Mouse (Mus musculus) layer of hippocampus, postnatal 10 days (tissue): Measurements from ENCODE around the gene Ccdc38. TPM values are rescaled to one million over a fixed set of nuclear protein-coding genes. Genes with fewer than 3 reads are reported as not detected.
"Not testable (repeated sequence)": the region's sequence is repeated elsewhere in the genome, so short reads cannot be mapped to it uniquely, and the experiment has no call there.

Source experiments
- DNase-seq, 2 experiments: peaks; one replicate each; pipeline ENCODE4 v3.0.0; 2021; ENCODE audit warnings: low spot score in 2 of 2
- total RNA-seq, 2 experiments: library from RNA; stranded (reverse); gene quantifications; 2 replicates each; pipeline ENCODE4 v1.2.3; 2021

The Ccdc38 gene
- total RNA-seq, 2 experiments from 2014 or later, result not detected

DNA sequence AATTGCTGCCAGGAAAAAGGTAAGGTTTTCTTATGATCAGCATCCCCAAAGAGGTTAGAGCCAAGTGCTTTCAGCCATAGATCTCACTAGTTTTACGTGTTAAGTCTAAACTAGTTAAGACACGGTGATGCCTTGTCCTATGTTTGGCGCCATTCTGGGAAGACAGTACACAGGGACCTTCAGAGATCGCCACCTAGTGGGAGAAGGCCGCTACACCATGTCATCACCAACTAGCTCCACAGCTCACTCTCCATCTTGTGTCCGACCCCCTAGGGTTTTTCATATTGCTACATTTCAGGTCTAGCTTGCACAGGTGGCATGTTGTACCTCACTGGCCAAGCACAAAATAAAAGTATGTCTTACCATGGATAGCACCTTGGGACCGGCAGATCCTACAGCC, 8.6 kb downstream of the Ccdc38 start:
- peak; percentile 81 to 86 for DNase-seq

DNA sequence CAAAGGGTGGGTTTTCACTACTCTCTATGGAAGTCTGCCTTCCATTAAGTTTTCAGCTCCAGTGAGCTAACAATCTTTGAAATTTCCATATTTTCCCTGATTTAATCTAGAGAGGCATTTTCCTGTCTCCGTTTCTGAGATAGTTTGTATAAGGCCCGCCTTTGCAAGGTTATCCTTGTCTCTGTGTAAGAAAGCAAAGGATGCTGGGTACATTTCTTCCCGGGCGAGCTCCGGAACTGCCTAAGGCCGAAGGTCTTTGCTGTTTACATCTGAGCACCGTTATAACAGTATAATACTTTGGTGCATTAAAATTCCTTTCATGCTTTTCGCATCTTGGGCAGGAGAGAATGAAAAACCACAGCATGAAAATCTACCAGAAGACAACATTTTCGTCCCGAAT, 9.4 kb downstream of the Ccdc38 start:
- no peak for DNase-seq

DNA sequence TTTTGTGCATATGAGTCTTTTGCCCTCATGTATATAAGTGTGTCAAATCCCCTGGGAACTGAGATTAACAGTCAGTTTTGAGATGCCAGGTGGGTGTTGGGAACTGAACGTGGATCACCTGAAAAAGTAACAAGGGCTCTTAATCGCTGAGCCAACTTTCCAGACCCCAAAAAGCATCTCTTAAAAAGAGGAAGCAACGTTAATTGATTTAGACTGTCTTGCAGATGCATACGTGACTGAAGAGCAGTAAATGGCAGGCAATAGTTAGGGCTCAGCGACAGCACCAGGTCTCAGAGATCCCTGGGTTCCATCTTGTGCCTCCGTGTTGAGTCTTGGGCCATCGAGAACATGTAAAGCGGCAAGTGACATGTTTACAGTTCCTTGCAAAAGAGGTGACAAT, 12.2 kb downstream of the Ccdc38 start:
- DNase-seq, result no peak

DNA sequence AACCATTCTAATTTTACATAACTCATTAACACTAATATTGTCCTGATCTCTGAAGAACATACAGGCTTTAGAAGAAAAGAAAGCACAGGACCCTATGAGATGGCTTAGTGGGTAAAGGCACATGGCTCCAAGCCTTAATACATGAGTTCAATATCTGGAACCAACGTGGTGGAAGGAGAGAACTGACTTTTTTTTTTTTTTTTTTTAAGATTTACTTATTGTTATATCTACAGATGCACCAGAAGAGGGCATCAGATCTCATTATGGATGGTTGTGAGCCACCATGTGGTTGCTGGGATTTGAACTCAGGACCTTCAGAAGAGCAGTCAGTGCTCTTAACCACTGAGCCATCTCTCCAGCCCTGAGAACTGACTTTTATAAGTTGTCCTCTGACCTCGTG, 17.5 kb downstream of the Ccdc38 start:
- not testable (repeated sequence) for DNase-seq

DNA sequence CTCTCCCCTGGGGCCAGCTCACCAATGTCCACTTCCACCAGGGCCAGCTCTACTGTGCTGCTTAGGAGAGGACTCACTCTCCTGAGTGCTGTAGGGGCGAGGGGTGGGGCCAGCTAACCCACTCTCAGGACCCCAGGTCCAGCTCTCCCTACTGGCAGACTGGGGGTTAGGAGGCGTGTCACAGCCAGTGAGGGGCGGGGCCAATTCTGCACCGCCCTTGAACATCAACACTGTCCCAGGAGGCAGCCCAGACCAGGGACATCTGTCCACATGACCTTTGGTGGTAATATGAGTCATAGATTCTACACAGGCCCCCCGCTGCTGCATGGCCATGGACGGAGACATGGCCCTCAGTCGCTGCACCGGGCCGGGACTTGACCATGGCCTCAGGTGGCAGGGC, 19.4 kb downstream of the Ccdc38 start:
- no peak for DNase-seq

DNA sequence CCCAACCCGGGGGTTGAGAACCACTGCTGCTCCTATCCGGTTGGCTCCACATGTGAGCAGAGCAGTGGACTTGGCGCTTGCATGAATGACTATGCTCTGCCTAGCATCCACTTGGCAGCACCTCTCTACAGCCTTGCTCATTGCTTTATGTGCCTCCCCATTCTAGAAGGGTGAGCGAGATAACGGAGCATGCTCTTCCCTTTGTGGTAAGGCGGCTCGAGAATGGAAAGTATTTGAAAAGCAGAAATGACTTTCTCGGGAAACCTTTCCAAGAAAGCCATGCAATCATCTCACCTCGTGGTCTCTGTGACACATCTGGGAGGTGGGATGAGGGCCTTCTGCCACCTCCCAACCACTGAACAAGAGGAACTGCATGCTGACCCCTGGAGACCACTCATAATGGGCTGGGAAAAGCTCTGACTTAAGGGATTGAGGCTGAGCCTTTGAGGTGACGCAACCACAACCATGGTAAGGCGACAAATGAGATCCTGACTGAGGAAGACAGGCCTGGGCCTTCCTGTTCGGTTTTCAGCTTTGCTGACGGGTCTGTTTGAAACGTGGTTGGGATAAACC, 24.2 kb downstream of the Ccdc38 start:
- no peak for DNase-seq

DNA sequence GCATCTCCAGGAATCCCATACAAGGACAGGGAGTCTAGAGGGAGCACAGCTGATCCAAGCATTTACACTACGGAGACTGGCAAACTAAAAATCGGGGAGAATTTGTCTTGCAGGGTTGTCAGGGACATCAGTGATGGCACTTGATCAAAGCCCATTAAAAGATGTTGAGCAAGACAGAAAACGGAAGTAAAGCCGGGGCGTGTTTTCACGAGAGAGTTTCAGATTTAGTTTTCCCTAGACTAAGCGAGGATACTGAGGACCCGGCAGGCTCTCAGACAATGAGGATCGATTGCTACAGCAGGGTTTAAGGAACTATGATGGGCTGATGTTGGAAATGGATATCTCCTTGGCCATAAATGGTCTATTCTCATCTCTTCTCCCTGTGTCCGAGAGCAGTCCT, 26.6 kb downstream of the Ccdc38 start:
- no peak for DNase-seq

DNA sequence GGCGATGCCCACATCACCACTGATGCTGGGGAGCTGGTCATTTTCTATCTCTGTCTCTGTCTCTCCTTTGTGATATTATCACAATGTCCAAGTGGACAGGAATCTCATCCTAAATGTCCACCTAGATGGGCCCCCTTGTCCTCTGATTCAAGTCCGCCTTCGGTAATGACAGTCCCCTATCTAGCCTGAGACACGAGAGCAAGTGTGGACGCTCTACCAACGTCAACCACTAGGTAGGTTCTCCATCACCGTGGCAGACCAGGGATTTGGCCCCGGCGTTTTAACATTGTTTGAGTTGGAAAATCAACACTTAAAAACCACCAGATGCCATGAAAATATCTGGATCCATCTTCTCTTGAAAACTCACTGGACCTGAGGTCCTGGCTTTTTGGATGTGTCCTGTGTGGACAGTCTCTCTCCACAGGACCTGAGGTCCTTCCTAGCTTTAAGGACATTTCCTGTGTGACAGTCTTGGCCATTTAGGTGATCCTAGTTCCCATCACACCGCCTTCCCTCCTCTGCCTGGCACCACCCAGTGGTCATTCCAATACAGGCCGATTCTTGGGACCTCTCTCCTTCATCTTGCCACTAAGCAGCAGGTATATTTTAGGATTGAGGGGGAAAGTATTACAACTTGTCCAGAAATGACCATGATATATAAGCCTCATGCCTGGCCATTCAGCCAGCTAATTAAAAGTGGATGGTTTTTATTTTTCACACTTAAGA, 27.6 kb downstream of the Ccdc38 start:
- DNase-seq, result no peak

DNA sequence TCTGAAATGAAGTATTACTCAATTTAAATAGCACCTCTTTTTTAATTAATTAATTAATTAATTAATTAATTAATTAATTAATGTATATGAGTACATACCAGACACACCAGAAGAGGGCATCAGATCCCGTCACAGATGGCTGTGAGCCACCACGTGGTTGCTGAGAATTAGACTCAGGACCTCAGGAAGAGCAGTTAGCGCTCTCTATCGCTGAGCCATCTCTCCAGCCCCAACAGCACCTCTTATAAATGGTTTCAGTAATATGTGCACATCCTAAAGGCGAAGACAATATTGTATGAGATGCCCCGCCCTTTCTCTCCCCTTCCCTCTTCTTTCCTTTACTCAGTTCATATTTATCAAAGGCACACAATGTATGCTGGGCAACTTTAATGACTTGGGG, 28.2 kb downstream of the Ccdc38 start:
- DNase-seq, result no peak

DNA sequence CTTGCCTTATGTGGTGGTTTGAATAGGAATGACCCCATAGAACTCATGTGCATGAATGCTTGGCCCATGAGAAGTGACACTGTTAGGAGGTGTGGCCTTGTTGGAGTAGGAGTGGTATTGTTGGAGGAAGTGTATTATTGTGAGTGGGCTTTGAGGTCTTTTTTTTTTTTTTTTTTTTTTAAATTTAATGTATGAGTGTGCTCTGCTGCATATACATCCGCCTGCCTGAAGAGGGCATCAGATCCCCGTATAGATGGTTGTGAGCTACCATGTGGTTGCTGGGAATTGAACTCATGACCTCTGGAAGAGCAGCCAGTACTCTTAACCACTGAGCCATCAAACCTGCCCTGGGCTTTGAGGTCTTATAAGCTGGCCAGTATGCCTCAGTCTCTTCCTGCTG, 31.8 kb downstream of the Ccdc38 start:
- DNase-seq, result no peak

DNA sequence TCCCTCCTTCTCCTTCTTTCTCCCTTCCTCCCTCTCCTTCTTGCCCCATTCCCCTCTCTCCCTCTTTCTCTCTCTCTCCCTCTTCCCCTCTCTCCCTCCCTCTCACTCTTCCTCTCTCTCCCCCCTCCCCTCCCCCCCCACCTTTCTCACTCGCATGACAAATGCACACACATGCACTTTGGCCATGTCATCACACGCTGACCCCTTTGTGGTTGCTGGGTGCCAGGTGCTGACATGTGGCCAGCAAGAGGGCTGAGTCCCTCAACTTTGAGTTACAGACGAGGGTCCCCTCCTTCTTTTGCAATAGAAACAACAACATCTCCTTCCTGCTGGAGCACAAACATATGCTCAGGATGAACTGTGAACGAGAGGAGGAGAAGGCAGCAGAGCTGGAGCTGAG, 34.5 kb downstream of the Ccdc38 start:
- DNase-seq, result no peak

DNA sequence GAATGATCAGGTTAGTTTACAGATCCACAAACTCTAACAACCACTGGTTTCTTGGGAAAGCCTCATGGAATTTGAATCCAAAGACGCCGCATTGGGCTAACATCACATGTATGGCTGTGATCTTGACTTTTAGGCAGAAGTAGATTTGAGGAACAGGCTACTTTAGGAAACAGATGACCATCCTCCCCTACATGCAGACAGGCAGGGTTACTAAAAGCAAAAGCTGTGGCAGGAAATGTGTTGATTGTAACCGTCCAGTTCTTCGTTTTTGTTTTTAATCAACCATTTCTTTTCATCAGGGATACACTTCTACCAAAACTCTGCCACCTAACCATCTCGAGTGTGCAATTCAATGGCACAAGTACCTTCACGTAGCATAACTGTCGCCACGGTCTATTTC, 35.5 kb downstream of the Ccdc38 start:
- no peak for DNase-seq

DNA sequence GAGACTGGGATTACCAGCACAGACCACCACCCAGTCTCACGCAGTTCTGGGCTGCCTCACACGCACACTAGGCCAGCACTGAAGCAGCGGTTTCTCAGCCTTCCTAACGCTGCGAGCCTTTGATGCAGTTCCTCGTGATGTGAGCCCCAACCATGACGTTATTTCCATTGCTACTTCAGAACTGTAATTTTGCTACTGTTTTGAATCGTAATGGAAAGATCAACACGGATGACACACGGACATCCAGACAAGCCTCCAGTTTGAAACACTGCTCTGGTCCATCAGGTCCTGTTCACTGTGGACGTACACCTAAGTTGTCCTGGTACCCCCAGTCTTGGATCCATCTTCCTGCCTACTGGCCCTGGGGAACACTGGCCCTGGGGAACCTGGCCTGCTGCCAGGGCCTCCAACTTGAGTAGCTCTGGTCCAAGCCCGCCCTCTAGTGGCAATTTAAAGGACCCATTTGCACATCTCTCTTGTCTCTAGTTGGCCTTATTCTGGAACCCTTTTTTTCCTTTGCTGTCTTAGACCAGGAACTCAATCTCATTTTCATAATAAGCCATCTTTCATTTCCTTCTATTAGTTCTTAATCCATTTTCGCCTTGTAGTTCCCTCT, 36.9 kb downstream of the Ccdc38 start:
- peak; percentile 78 to 84 for DNase-seq

DNA sequence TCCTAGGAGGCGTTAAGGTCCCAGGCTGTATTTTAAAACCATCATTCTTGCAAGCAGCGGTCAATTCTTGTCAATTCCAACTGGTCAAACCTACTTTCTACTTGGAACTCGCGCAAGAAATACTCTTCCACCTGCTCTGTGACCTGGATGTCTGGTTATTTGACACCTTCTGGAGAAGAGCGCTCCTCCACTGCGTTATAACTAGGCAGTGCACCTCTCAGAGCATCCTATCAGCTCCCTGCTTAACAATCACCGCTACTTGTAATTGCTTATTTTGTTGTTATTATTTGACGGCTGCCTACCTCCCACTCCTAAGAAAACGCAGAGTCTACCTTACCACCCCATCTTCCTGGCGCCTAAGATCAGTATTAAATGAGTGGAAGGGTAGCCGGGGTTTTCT, 48.4 kb downstream of the Ccdc38 start:
- no peak for DNase-seq

DNA sequence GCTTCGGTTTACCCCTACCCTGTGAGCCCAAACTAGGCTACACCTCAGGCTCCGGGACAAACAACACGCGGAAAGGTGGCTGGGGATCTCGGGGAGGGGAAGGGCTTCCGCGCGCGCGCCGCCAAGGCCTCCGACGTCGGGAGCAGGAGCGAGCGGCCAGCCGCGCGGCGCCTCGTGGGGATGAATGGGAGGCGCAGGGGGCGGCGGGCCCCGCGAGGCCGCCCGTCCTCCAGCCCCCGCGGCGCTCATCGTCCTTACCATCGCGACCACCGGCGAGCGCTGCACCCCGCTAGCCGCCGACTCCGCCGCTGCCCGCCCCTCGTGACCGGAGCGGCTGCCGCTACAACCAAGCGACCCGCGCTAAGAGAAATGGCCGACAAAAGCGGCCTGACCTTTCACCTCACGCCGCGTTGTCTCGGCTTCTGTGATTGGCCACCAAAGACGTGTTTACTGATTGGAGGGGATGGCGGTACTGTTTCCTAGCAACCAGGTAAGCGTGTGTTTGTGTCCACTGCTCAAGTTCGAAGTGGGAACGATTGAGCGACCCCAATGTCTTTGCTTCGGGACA, 48.9 kb downstream of the Ccdc38 start, which contains the start of gene Snrpf:
TSS of gene Snrpf (minus strand) at position 426 of the 568 bp plus-strand sequence.
- peak; percentile 97 for DNase-seq

DNA sequence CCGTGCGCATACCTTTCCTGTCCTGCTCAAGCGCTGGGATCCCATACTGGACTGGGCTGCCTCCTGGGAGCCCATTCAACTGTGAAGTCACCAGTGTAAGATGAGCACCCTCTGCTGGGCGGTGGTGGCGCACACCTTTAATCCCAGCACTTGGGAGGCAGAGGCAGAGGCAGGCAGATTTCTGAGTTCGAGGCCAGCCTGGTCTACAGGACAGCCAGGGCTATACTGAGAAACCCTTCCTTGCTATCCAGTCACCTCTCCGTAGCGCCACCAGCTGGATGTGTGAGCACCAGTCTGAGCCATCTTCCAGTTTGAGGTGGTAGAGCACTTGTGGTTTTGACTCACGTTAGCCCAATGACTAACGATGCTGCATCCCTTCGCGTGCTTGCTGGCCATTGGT, 52.0 kb downstream of the Ccdc38 start:
- DNase-seq, result peak in 1 of 2 experiments; percentile 25

DNA sequence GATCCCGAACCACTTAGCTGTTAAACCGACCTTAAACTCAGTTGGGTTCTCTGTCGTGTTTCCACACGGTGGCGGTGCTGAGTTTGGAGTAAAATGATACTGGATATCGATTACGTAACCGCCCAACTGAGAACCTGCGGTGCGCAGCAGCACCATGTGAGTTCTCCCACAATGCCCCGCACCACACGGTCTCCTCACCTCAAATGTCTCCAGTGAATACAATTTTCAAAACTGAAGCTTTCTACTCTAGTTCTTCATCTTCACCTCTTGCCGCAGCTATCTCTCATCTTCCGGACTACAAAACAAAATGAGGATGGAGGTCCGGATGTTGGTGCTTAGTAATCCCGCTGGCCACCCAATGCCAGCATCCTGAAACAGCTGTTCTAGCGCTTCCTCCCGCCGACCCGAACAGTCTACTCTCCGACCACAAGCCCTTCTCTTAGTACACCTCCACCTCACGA, 53.6 kb downstream of the Ccdc38 start:
- peak; percentile 87 to 89 for DNase-seq

DNA sequence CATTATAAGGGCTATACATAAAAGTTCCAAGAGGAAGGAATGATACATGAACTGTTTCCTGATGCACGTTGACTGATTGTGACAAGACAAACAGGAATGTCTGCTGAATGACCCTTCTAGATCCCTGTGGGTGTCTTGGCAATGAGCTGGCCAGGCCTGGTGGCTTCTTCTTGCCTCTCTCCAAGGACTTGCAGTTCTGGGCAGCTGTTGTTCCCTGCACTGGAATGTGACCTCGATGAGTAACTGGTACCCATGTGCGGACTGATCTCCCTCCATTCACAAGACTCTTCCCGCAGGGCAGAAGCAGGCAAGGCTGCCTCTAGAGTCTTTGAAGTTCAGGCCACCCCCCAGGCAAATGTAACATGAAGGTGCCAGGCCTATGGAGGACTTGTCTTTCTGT, 55.4 kb downstream of the Ccdc38 start:
- no peak for DNase-seq

DNA sequence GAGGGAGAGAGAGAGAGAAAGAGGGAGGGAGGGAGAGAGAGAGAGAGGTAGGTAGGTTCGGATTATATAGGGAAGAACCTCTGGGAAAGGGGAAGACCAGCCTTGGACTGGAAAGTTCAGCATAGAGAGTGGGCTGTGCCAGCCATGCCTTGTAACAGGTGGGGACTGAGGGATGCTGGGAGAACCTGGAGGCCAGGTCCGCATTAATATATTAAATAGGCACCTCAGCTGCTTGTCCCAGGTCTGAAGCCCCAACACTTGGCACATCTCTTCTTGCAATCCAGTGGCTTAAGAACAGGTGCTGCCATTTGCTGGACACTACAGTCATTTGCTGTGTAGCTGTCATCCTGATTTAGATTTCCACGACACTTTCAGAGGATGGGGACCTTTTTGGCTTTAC, 56.2 kb downstream of the Ccdc38 start:
- DNase-seq, result no peak

DNA sequence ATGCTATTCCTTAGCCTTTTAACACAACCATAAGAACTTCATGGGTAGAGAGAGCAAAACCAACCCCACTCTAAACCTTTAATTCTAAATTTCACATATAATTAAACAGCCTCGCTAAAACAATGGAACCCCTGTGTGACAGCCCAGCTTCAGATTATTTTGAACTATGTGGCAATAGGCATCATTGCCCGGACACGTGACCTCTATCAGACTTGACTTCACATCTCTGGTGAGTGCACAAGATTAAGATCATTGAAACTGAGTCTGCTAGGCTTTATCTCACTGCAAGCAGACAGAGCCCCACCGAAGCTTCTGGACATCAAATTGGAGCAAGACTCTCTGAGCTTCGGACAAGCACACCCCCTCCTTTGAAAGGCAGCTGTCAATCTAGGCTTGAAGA, 61.9 kb downstream of the Ccdc38 start:
- no peak for DNase-seq

DNA sequence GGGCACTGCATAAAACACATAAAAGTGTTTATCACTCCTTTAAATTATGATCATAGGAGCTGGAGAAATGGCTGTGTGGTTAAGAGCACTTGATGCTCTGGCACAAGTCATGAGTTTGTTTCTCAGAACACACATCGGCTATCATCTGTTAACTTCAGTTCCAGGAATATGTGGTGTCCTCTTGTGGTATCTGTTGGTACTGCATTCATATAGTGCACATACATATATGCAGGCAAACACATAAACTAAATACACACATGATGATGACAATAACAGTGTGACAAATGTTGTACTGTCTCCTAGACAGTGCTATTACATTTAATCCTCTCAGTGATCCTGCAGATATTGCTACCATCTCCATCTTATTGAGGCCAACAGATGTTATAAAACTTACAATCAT, 62.8 kb downstream of the Ccdc38 start:
- DNase-seq, result no peak

DNA sequence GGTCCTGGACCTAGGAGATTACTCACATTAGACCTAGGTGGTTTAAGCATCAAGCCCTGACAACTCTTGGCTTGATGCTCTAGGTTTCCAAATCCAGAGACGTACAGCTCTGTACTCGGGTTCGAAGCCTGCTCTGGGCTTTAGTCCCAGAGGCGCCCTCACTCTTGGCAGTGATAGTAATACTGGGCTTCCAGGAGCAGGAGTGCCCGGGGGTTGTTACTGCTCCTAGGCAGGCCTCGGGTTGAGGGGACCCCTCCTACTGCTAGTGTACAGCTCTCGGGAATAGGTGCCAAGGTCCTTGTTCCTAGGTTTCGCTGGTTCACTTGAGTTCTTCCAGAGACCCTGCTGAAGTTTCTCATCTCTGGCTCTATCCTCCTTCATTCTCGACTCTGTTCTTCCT, 65.9 kb downstream of the Ccdc38 start:
- DNase-seq, result no peak
